Mouse (Mus musculus) cerebellum, adult 11 months (tissue): ENCODE measurements around the gene Svopl.

Experiments used
- DNase-seq: peaks from one replicate; pipeline ENCODE4 v3.0.0; 2022

Svopl gene

GRCm38 (mm10) chr6:38031924-38032540 lies 14.8 kb downstream of the Svopl start:
- DNase-seq = no peak

- no peak for DNase-seq
Observed at GRCm38 (mm10) chr6:38028205-38028604, 18.6 kb downstream of the Svopl start.

GRCm38 (mm10) chr6:38027771-38028170 lies 19.0 kb downstream of the Svopl start:
- no peak for DNase-seq

GRCm38 (mm10) chr6:38023284-38023683 lies 23.5 kb downstream of the Svopl start:
- DNase-seq = no peak

GRCm38 (mm10) chr6:38021406-38021805 lies 25.4 kb downstream of the Svopl start:
- no peak for DNase-seq

GRCm38 (mm10) chr6:38012829-38013228 lies 34.0 kb downstream of the Svopl start:
- DNase-seq = no peak

- DNase-seq = peak; percentile 26
Observed at GRCm38 (mm10) chr6:38007459-38007858, 39.3 kb downstream of the Svopl start.

- DNase-seq = no peak
Observed at GRCm38 (mm10) chr6:37967386-37967785, 79.4 kb downstream of the Svopl start.

GRCm38 (mm10) chr6:37951306-37951705 lies 95.5 kb downstream of the Svopl start:
- no peak for DNase-seq

GRCm38 (mm10) chr6:37936498-37936897 lies 110.3 kb downstream of the Svopl start:
- DNase-seq = no peak
